Mouse (Mus musculus) cerebellum, postnatal 10 days (tissue): ENCODE data around the gene Cemip.

Source experiments
- DNase-seq, 2 experiments: peaks; one replicate each; pipeline ENCODE4 v3.0.0; 2021; ENCODE audit warnings: mixed read lengths in 2 of 2

The Cemip gene

GRCm38 (mm10) chr7:84026950-84027585 lies 59.2 kb downstream of the Cemip start:
- DNase-seq, result no peak

- peak; percentile 93 for DNase-seq
Measured at GRCm38 (mm10) chr7:84026090-84026489, 60.2 kb downstream of the Cemip start.

GRCm38 (mm10) chr7:84023466-84023865 lies 62.8 kb downstream of the Cemip start:
- DNase-seq, result no peak

- DNase-seq, result no peak
Measured at GRCm38 (mm10) chr7:84022462-84022861, 63.8 kb downstream of the Cemip start.

- DNase-seq, result no peak
Measured at GRCm38 (mm10) chr7:84019381-84019780, 66.9 kb downstream of the Cemip start.

- DNase-seq, result peak; percentile 80 to 88
Measured at GRCm38 (mm10) chr7:84018291-84019266, 67.7 kb downstream of the Cemip start.

- DNase-seq, result no peak
Measured at GRCm38 (mm10) chr7:84015050-84015449, 71.3 kb downstream of the Cemip start.

GRCm38 (mm10) chr7:84013656-84014055 lies 72.6 kb downstream of the Cemip start:
- DNase-seq, result peak; percentile 68 to 78

- no peak for DNase-seq
Measured at GRCm38 (mm10) chr7:84004357-84004756, 81.9 kb downstream of the Cemip start.

- no peak for DNase-seq
Measured at GRCm38 (mm10) chr7:84001516-84001915, 84.8 kb downstream of the Cemip start.

- DNase-seq, result no peak
Measured at GRCm38 (mm10) chr7:84000671-84001070, 85.6 kb downstream of the Cemip start.

- no peak for DNase-seq
Measured at GRCm38 (mm10) chr7:83999647-84000046, 86.7 kb downstream of the Cemip start.

- no peak for DNase-seq
Measured at GRCm38 (mm10) chr7:83994348-83994747, 92.0 kb downstream of the Cemip start.

GRCm38 (mm10) chr7:83989294-83989693 lies 97.0 kb downstream of the Cemip start:
- DNase-seq, result no peak

GRCm38 (mm10) chr7:83985751-83986150 lies 100.6 kb downstream of the Cemip start:
- no peak for DNase-seq

- DNase-seq, result no peak
Measured at GRCm38 (mm10) chr7:83982566-83982965, 103.7 kb downstream of the Cemip start.

- DNase-seq, result no peak
Measured at GRCm38 (mm10) chr7:83978945-83979536, 107.3 kb downstream of the Cemip start.

GRCm38 (mm10) chr7:83978410-83978809 lies 107.9 kb downstream of the Cemip start:
- peak in 1 of 2 experiments; percentile 21 for DNase-seq

- no peak for DNase-seq
Measured at GRCm38 (mm10) chr7:83976413-83976958, 109.8 kb downstream of the Cemip start.

- DNase-seq, result no peak
Measured at GRCm38 (mm10) chr7:83975283-83975682, 111.0 kb downstream of the Cemip start.

GRCm38 (mm10) chr7:83972485-83972884 lies 113.8 kb downstream of the Cemip start:
- peak; percentile 72 to 73 for DNase-seq

GRCm38 (mm10) chr7:83966047-83966818 lies 120.1 kb downstream of the Cemip start:
- no peak for DNase-seq
